Mouse (Mus musculus) c-Kit-positive CD71-positive TER-119-positive erythroid progenitor cells, embryonic 14.5 days (primary cell): ENCODE results near the gene Fdps.

Experiments used
- DNase-seq: peaks from one replicate; pipeline ENCODE4 v3.0.0-alpha.2; 2013; ENCODE audit warnings: low spot score

Fdps gene

DNA sequence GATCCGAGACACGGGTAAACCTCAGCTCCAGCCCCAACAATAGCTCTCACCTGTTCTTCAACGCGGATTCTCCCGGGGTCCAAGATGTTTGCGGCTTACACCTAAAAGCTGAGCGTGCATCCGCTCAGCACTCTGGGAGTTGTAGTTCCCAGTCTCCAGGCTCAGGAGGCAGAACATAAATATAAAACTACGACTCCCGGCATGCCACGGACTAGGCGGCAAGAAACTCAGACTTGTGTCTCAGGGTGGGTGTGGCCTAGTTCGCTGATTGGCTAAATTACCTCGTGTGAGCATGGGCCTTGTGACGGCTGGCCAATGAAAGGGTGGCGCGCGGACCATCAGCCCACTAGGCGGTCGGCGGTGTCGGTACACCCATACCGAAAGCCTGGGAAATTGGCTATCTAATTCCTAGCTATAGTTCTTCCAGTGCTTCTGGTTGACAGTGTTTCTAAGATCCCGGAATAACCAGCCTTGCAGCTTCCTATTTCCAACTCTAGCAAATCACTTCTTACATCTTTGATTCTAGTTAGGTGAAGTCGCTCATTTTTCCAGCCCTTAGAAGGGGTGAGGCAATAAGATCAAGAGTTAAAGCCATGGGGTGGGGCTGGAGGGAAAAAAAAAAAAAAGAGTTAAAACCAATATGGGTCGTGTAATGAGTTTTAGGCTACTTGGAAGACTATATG, at the start of gene Fdps:
Fdps (minus strand) TSS at position 148 of the 683 bp plus-strand sequence.
- DNase-seq = peak; percentile 99

DNA sequence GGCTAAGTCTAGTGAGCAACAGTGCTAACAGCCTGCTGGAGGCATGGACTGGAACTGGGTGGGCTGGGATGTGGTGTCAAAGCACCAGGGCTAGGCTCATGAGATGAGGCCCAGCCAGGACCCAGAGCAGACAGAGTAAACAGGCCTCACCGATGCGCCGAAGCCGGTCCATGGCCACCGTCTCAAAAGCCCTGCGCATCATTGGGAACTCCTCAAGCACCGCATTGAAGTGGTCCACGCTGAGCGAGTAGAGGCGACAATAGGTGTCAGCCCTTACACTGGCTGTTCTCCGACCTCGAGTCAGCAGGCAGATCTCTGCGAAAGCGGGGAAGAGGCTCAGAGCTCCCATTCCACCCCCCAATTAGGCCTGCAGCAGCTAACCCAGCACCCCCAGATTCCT, 46.8 kb upstream of the Fdps start:
- no peak for DNase-seq

DNA sequence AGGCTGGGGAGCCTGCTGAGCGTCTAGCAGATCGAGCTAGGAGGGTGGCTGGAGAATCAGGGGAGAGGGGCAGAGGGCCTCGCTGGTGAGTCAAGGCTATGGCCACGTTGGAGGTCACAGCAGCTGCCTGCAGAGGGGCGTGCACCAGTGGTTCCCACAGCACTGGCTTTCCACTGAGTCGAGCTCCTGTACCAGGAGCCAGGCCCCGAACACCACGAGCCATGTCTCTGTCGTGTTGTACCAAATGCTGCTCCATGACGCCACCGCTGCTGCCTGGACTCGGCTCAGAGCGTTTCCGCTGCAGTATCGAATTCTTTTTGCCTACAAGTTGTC, 46.2 kb upstream of the Fdps start:
- no peak for DNase-seq

DNA sequence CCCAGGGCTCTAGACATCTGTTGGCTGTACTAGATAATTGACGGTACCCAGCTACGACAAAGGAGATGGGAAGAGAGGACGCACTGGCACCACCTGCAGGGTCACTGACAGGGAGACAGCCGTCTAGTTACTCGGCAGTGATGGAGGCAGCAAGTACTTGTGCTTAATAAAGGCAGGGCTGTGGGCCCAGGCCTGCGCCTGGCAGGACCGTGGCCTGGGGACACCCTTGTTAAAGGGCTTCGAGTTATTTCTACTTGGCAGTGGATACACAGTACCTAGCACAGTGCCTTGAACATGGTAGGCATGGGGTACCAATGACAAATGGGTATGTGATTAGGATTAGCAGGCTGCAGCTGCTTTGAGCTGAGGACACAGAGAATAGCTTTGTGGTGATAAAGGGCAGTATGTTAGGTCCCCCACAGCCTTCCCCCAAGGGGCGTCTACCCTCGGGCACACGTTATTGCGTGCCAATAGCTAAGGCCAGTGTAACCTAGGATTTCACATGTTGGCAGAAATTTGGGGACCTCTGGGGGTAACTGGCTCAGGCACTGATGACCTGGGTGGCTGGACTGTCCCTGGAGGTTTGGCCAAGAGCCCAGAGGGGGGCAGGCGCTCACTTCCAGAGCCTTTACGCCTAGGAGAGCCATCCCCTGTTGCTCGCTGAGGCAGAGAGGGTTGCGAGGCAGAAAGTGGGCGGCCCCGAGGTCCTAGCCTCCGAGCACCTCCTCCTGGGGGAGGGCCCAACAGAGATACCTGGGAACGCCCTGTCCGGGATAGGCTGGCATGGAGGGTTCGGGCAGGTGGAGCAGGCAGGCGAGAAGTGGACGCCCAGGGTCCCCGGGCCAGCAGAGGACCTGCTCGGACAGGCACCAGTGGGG, 45.6 kb upstream of the Fdps start:
- DNase-seq = peak; percentile 73

DNA sequence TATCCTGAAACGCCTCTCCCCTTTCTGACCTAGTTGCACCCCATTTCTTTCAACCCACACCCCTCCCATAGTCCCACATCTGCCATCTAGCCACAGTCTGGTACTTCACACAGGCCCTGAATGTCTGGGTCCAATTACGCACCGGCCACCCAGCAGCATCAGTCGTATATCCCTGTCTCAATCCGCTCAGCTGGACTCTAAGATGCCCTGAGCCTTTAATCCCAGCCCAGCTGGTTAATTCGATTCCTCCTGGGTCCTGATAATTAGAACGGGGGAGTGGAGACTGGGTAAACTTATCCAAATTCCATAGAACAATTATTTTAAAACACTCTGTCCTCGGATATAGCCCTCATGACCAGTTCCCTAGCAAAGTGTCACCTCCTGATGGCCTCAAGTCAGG, 43.8 kb upstream of the Fdps start:
- no peak for DNase-seq

DNA sequence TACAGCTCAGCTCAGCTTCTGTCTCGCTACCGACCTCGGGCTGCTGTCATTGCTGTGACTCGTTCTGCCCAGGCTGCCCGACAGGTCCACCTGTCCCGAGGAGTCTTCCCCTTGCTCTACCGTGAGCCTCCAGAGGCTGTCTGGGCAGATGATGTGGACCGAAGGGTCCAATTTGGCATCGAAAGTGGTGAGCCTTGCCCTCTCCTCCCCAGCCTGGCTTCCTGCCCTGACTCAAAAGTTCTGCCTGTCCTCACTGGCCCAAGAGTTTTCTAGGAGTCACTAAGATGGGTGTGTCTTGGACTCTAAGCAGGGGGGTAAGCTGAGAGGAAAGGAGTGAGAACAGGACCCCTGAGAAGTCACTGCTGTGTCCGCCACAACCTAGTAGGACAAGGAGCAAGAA, 43.1 kb upstream of the Fdps start:
- DNase-seq = no peak

DNA sequence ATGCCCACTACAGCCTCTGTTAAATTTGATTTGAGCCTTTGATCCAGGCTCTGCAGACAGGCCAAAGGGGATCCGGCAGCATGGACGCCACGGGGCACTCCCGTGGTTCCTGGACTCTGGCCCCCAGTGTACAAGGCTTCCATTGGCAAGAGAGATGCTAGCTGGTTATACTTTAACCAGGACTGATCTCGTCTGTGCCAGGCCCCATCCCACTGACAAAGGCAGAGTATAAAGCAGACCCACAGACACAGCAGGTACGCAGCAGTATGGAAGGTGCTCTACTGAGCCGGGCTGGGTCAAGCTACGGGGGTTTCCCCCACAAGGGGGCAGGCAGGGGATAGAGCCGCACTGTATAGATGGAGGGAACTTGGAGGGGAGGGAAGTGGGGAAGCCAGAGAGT, 34.6 kb upstream of the Fdps start:
- peak; percentile 57 for DNase-seq

DNA sequence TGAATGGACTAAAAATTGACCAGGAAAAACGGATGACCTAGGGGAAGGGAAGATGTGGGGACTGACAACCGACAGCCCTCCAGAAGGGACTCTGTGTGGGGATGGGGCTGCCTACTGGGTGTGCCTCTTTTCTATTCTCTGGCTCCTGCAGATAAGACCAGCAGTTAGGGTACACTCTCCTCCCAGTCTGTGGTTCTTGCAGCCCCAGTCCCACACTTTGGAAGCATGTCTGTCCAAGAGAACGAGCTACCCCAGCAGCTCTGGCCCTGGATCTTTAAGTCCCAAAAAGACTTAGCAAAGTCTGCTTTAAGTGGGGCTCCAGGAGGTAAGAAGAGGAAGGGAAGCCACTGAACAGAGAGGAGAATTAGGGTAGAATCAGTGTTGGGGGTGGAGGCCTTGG, 34.2 kb upstream of the Fdps start, which contains the start of gene Pklr:
Pklr (plus strand) TSS at position 185 of the 400 bp plus-strand sequence.
- peak; percentile 74 for DNase-seq

DNA sequence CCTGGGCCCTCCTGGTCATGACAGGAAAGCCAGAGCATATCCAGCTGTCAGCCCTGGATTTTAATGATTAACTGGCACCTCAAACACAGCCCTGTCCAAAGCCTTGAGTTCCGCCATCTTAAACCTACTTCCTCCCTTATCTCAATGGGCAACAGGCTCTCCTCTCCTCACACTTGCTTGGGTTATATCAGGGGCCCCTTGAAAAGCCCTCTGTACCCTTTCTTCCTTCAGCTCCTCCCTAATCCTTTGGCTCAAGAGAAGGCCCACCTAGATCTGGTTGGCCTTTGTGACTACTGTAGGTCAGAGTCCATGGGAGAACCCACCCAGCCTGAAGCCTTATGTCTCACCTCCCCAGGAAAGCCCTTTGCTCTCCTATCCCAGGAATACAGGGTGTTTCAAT, 32.0 kb upstream of the Fdps start:
- peak; percentile 59 for DNase-seq

DNA sequence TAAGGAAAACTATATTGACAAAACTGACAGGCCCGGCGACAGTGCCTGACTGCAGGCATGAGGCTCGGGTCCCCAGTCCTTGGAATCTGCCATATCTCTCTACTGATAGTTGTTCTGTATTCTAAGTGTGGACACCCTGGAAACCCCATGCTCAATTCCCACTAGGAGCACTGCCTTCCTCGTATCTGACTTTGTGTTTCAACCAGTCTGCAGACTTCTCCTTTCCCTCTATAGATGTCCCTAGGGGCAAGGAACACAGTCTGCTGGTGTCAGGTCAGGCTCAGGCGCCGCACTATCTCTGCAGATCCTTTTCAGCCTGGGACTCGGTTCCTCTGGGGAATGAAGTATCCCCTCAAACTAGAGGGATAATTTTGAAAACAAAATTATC, 31.3 kb upstream of the Fdps start:
- DNase-seq = no peak

DNA sequence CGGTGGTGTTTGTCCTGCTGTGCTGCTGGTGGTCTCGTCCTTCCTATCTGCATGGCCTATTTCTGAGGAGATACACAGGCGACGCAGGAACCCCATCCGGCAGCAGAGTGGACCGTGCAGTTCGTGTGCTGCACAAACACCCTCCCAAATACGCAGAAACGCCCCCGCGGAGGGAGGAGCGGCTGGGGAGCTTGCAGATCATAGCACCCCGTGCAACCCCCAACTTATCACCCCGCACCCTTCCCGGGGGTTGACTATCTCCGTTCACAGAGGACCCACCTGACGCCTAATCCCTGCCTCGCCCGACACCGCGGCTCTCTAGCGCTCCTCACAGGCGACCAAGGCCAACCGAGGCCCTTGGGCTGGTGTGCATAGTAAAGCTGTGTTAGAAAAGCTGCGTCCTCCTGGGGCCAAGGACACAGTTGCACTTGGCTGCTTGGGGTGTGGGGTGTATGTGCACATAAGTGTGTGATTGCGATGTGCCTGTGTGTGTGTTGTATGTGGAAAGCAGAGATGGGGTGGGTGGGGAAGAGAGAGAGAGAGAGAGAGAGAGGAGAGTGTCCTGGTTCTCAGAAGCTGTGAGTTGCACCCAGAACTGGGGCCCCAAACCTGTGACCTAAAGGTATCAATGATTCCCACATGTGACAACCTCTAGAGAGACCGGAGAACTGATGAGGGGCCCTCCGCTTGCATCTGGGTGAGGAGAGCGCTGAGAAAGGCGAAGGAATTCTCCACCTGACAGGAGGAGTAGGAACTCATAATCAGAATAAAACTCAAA, 30.7 kb upstream of the Fdps start:
- peak; percentile 94 for DNase-seq

DNA sequence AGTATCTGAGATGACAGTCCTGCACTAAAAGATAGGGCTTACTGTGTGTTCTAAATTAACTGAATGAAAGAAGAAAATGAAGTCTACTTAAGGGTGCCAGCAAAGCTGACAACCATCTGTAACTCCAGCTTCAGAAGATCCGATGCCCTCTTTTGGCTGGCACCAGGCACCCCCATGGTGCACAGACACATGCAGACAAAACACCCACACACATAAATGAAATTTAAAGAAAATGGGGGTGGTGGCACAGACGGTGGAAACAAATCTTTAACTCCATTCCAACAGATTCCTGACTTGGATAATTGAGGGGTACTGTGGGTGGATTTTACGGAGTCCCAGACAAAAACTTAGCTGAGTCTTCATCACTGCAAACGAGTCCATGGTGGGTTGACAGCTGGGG, 30.1 kb upstream of the Fdps start:
- DNase-seq = no peak

DNA sequence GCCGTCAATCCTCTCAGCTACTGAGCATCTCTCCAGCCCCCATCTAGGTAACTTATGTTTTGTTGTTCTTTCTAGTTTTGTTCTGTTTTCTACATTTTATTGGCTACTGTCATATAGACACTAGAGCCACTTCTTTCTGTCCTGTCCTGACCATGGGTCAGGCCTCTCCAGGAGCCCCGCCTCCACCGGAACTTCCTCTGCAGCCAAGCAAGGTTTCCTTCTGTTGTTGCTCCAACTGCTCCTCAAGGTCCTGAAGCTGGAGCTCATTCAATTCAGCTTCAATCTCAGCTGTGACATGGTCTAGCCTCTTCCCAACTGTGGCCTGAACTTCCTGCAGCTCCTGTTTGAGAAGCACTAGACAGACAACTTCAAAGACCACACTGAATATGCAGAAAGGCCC, 28.1 kb upstream of the Fdps start:
- no peak for DNase-seq

DNA sequence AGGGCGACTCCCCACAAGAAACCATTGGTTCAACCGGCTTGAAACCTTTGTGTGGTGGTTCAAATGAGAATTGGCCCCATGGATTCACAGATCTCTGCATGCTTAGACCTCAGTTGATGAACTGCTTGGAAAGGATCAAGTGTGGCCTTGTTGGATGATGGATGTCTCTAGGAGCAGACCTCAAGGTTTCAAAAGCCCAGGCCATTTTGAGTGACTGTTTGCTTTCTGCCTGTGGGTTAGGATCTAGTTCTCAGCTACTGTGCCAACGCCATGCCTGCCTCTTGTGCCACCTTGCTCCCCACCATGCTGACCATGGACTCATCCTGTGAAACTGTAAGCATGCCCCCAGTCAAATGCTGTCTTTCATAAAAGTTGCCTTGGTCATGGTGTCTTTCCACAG, 24.2 kb upstream of the Fdps start:
- DNase-seq = no peak

DNA sequence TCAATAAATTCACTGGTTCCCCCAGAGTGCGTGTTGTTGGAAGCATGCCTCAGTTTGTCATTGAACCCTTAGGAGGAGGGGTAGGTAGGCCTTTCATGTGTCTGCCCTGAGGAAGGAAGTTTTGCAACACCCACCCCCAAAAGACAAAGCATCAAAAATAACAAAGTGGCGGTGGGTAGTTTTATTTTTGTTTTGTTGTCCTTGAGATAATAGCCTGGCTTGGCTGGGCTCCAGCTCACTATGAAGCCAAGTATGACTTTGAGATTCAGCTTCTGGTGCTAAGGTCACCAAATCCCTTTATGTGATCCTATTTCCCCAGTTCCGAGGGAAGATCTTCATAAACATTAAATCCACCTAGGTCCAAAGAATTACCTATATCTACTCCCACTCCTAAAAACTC, 22.5 kb upstream of the Fdps start:
- no peak for DNase-seq

DNA sequence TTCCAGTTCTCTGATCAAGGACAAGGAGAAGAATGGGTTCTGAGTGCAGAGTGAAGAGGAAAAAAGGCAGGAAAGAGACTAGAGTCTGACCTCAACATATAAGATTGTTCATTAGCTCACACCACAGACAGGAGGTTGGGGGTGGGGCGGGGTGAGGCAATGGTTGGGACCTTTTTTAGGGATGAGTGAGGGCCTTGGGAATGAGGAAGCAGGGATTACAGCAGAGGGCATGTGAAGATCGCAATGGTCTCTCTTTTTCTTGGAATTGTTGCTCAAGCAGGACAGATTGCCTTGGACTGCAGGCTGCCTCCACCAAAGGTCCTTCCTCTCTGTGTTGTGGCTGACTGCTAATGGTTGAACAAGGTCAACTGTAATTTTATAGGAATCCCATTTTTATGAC, 21.6 kb upstream of the Fdps start:
- DNase-seq = no peak

DNA sequence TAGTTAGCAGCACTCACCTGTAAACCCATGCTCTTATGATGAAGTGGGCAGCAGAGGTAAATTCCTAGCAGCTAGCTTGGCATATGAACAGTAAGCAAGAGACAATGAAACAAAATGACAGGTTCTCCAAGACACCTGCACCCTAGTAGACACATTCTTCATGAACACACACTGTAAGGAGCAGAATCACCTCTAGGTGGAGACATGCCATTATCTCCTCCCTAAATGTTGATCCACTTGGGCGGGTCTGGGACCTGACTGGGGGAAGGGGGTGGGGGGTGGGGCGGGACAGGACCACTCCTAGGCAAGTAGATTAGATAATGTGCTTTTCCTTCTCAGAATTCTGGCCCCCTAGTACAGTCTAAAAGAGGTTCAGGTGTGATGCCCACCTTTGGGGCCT, 13.8 kb upstream of the Fdps start:
- DNase-seq = peak; percentile 82

DNA sequence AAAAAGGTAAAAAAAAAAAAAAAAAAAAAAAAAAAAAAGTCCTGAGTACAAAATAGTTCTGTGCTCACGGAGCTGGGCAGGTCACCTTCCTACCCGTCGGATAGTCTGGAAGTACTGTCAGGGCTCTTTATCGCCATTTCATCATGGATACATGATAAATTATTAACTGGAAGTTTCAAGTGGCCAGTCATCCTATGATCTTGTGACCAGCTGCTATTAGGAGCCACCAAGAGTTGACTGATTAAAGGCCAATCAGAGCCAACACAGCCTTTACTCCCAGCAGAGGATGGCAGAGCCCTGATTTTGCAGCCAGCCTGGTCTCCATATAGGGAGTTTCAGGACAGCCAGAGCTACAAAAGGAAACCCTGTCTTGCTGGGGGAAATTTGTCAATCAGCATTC, 11.3 kb upstream of the Fdps start:
- no peak for DNase-seq

DNA sequence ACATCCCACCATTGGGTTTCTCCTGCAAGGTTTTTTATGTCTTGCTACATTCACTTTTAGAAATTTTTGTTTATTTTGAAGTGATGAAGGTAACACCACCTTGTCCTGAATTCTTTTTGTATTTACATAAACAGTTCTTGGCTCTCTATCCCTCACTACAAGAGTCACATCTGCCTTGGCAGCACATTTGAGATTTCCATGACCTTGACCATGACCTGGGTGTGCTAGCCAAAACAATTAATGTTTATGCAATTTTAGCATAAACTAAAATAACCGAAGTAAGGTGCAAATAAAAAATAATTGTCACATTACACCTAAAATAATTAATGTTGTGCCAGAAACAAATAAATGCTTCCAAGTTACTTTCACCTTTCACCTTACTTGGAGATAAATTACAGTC, 6.4 kb upstream of the Fdps start:
- no peak for DNase-seq

DNA sequence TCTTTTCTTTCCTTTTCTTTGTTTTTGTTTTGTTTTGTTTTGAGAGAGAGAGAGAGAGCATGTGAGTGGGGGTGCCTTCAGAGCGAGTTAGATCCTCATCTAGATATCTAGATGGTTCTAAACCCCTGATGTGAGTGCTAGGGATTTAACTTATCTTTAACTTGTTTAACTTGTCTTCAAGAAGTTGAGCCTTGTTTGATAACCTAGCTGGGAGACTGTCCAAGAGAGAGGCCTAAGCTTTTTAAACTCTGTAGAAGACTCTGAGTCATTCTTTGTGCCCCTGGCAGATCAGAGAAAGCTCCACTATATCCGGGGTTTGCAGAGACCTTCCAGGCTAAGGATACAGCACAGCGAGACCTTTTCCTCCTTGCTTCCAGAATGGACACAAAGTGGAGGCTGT, 5.8 kb upstream of the Fdps start:
- no peak for DNase-seq

DNA sequence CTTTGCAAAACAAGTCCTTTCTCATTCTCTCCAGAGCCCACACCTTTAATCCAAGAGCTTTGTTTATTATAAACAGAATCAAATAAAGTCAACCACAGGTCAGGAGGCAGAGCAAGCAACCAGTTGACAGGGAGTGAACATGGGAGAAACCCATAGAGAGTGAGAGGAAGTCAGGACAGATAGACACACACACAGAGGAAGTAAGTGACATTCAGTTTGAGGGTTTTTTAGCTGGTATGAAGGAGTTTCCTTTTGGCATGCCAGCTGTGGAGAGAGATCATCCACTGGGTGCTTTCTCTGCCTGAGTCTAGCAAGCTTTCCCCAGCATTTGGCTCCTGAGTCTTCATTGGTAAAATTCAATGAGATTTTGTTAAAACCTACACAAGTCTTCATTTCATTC, 5.1 kb upstream of the Fdps start:
- DNase-seq = no peak

DNA sequence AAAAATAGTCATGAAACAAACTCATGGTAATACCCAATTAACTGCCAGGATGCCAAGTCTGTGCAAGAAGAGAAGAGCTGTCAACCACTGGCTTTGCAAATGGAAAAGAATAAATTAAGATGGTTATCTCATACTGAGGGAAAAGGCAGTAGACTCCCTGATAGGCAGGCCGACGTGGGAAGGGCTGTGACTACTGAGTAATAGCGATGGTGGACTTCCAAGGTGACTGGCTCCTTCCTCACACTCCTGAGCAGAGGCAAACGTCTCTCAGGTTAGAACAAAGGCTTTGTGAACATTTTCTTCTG, 1.5 kb upstream of the Fdps start:
- DNase-seq = no peak
